In genomic region chrX:142534780-142535179, GRCm38 (mm10) we compare ENCODE assay signal across 8 mouse cellular contexts.
DNase-seq lines count a peak whose midpoint lies in the region; ATAC-seq and TF ChIP-seq lines count a peak whose summit lies in the region.
"Had no signal": no experiment of that assay in that cellular context is flagged by ENCODE, and none has a peak within 500 bp of the region (broad histone marks: within the 10 kb centered on the region; RNA-seq: fewer than 3 reads in every experiment).

No protein-coding gene starts in this region.

- peak; percentile 79 for TF ChIP-seq CTCF in intestine, postnatal 0 days (IDR thresholded peaks at IDR 0.05; ENCODE audit: low read depth)
- peak; percentile 80 for TF ChIP-seq CTCF in lung, postnatal 0 days (IDR thresholded peaks at IDR 0.05)

- no peak overlapping the region for H3K9ac ChIP-seq in intestine, postnatal 0 days (ENCODE audit: low read depth, low read length)
- H3K9ac ChIP-seq in intestine, embryonic 15.5 days: no peak overlapping the region
- H3K9ac ChIP-seq in lung, postnatal 0 days (replicated peaks; ENCODE audit: low read depth): no peak overlapping the region
- H3K9ac ChIP-seq: lung, embryonic 15.5 days had no signal

- 37% methylated on average over 8 of the region's 8 CpGs for WGBS in intestine, postnatal 0 days
- 40% methylated on average over 8 of the region's 8 CpGs for WGBS in intestine, embryonic 15.5 days
- WGBS in lung, postnatal 0 days: 35% methylated on average over 8 of the region's 8 CpGs

- peak; percentile 71 for DNase-seq in 3T3-L1 (ENCODE audit: low read depth, low spot score)
- peak; percentile 39 for DNase-seq in CD4-positive helper T cell, adult 2 months (ENCODE audit: low read depth, low spot score)
- DNase-seq in cerebellum, postnatal 25 days: peak; percentile 30 to 41
- DNase-seq in lung, postnatal 0 days (ENCODE audit: low spot score): peak; percentile 51

- no peak for ATAC-seq in intestine, postnatal 0 days
- ATAC-seq in intestine, embryonic 15.5 days: no peak
- ATAC-seq in lung, postnatal 0 days: no peak
- ATAC-seq in activated CD4-positive, CD25-positive, alpha-beta regulatory T cell, adult 4 months: no peak

- no peak for TF ChIP-seq EP300 in lung, postnatal 0 days (IDR thresholded peaks at IDR 0.05)

- no peaks in the 10 kb centered on the region for H3K4me1 ChIP-seq in intestine, postnatal 0 days (replicated peaks; ENCODE audit: control insufficient read depth, insufficient read depth, low read length)
- H3K4me1 ChIP-seq in intestine, embryonic 15.5 days (replicated peaks): no peaks in the 10 kb centered on the region
- no peaks in the 10 kb centered on the region for H3K4me1 ChIP-seq in lung, postnatal 0 days (ENCODE audit: insufficient read depth, low read depth, low read length)
- H3K4me1 ChIP-seq: lung, embryonic 15.5 days had no signal

- H3K9me3 ChIP-seq in intestine, postnatal 0 days (ENCODE audit: control insufficient read depth): no peaks in the 10 kb centered on the region
- no peaks in the 10 kb centered on the region for H3K9me3 ChIP-seq in intestine, embryonic 15.5 days
- no peaks in the 10 kb centered on the region for H3K9me3 ChIP-seq in lung, postnatal 0 days (ENCODE audit: low read length)
- H3K9me3 ChIP-seq: lung, embryonic 15.5 days had no signal

- H3K4me2 ChIP-seq in intestine, postnatal 0 days (replicated peaks; ENCODE audit: low read depth): no peak overlapping the region
- no peak overlapping the region for H3K4me2 ChIP-seq in intestine, embryonic 15.5 days (replicated peaks)
- H3K4me2 ChIP-seq in lung, postnatal 0 days (replicated peaks; ENCODE audit: low read depth, low read length): no peak overlapping the region
- H3K4me2 ChIP-seq: lung, embryonic 15.5 days had no signal

- H3K4me3 ChIP-seq in intestine, postnatal 0 days (ENCODE audit: low read depth, low read length): no peak overlapping the region
- H3K4me3 ChIP-seq in intestine, embryonic 15.5 days (replicated peaks): no peak overlapping the region
- no peak overlapping the region for H3K4me3 ChIP-seq in lung, postnatal 0 days (ENCODE audit: low read depth, low read length)
- H3K4me3 ChIP-seq: lung, embryonic 15.5 days had no signal

- H3K27ac ChIP-seq in intestine, postnatal 0 days (ENCODE audit: low read depth, low read length): no peak overlapping the region
- no peak overlapping the region for H3K27ac ChIP-seq in intestine, embryonic 15.5 days
- H3K27ac ChIP-seq in lung, postnatal 0 days (ENCODE audit: low read length): no peak overlapping the region
- H3K27ac ChIP-seq: lung, embryonic 15.5 days had no signal

- H3K27me3 ChIP-seq in intestine, postnatal 0 days (replicated peaks; ENCODE audit: control insufficient read depth, insufficient read depth, low read length): no peaks in the 10 kb centered on the region
- H3K27me3 ChIP-seq in intestine, embryonic 15.5 days (replicated peaks): no peaks in the 10 kb centered on the region
- H3K27me3 ChIP-seq in lung, postnatal 0 days (replicated peaks; ENCODE audit: insufficient read depth, low read length): no peaks in the 10 kb centered on the region
- H3K27me3 ChIP-seq: lung, embryonic 15.5 days had no signal

- no peaks in the 10 kb centered on the region for H3K36me3 ChIP-seq in intestine, postnatal 0 days (ENCODE audit: control insufficient read depth, insufficient read depth)
- H3K36me3 ChIP-seq in intestine, embryonic 15.5 days: no peaks in the 10 kb centered on the region
- no peaks in the 10 kb centered on the region for H3K36me3 ChIP-seq in lung, postnatal 0 days (ENCODE audit: insufficient read depth, low read length)
- H3K36me3 ChIP-seq: lung, embryonic 15.5 days had no signal
